Mouse (Mus musculus) cerebellum, adult 18-20 months (tissue): ENCODE results near the gene Ntm.

ENCODE experiments used
- DNase-seq, 2 experiments: peaks; one replicate each; pipeline ENCODE4 v3.0.0; 2021

Gene Ntm

DNA sequence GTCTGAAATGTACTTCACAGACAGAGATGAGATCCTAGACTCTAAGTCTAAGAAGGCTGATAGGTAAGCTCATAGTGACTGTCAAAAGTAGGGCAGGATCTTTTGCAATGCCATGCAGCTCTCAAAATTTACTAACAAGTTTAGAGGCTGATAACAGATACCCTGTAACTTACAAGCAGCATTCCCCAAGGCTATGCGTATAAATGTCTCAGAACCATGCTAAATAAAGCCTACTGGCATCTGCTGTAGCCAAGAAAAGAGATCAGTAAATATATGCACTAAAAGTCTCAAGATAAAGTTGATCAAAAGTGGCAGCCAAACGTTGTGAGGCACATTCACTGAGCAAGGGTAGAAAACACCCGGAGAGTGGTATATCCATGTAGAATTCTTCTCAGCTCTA, 666.2 kb downstream of the Ntm start:
- DNase-seq, result no peak

DNA sequence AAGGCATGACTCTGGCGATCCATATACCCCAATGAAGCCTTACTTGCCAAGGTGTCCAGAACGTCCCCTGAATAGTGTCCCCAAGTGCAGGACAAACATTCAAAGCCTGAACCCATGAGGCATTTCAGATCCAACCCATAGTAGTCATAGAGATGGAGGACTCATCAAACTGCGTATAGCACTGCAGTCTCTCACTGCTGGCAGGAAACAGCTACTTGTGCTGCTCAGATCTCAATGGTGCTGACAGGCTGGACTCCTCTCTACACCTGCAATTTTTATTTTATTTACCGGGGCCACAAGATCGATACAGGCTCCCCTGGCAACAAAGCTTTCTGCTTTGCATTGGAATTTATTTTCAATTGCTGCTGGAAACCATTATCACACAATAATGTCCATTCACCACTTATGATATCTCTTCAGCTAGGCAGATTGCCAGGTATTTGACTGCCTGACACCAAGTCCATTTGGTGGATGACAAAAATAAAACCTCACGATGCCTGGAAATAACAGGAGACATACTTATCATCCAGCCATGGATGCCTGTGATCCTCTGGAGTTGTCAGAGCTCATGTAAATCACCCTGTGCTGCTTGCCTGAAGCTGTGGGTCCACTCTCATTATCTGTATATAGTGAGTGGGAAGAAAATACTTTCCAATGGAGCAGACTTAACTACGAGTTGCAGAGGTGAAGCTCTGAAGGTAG, 674.8 kb downstream of the Ntm start:
- DNase-seq, result peak in 1 of 2 experiments; percentile 46

DNA sequence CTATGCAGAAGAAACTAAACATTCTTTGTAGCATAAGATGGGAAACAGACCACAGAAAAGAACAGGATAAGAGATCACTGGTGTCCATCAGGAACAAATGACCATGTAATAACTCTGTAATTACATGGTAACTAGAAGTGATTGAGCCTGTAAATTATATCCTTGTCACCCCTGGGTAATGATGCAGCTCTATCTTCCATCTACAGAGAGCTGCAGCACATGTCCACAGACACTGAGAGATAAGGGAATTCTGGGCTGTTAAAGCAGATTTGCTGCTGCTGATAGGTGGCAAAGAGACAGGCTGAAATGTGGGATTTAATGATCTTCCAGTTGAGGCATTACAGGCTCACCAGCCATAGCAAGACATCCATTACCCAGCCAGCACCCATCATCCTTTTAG, 677.8 kb downstream of the Ntm start:
- DNase-seq, result no peak

DNA sequence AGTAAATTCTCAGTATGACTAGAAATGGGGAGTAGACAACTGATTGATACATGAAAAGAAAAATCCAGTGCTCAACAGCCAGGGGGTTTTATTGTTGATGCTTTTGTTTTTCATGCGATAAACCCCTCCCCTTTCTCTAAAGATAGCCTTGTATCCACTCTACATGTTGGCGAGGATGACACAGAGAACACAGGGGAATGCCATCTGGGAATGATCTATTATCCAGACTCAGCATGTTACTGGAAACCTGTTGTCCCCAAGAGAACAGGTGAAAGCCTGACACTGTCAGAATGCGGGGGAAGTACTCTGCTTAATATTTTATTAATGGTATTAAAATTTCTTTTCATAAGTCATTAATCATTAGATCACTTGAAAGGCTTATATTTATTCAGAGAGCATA, 690.1 kb downstream of the Ntm start:
- peak in 1 of 2 experiments; percentile 39 for DNase-seq

DNA sequence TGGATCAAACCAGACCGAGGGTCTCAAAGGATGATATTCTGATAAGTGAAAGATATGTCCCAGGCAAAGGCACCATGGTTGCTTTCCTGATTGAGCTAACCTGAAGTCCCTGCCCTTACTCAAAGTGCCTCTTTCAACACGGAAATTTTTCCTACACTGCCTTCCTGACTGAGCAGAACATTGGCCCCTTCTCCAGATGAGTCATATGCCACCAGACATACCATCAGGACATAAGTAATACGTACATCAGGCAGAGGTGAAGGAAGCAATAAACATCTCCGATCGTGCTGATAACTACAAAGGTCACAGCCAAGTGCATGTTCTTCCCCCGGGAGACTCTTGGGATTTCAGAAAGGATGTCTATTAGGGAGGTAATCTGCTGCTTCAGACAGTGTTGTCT, 693.0 kb downstream of the Ntm start:
- DNase-seq, result no peak

DNA sequence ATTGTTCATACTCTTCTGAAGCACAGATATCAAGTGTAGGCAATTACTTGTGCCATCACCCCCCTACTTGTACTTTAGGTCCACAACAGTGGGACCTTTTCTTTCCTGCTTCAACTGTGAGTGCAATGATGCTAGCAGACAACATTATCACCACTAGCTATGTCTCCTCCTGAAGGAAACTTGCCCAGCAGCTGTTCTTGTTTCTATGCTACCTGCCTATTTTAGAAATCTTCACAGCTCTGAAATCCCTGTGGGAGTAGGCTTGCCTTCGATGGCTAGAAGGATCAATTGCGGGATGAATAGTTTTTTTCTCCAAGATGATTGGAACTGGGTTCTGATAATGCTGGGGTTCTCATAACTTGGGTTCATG, 693.7 kb downstream of the Ntm start:
- DNase-seq, result no peak

DNA sequence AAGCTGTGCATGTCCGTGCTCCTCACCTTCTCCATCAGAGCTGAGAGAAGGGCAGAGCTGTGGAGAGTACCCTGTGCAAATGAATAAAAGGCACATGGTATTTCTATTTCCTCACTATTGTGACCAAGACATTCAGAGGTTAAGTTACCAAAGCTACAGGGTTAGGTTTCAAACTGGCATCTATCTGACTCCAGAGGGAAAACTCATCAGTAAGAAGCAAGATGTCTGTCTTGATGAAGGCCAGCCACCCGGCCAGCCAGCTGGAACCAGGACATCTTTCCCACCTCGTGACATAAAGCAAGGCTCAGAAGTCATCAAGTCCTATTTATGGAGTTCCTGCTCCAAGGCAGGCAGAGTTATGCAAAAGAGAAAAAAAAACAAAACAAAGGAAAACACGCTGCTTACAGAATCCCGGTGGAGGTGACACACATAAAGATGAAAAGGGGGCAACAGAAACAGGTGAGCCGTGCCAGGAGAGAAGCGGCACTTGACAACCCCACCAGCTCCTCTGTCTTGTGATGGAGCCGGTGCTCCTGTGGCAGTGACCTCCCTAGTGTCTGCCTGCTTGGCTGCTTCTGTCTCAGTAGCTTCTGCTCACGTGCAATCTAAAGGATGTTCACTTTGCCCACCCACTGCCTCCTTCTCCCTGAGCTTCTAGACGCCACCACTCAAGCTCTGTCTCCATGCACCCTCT, 694.2 kb downstream of the Ntm start:
- peak; percentile 65 to 69 for DNase-seq

DNA sequence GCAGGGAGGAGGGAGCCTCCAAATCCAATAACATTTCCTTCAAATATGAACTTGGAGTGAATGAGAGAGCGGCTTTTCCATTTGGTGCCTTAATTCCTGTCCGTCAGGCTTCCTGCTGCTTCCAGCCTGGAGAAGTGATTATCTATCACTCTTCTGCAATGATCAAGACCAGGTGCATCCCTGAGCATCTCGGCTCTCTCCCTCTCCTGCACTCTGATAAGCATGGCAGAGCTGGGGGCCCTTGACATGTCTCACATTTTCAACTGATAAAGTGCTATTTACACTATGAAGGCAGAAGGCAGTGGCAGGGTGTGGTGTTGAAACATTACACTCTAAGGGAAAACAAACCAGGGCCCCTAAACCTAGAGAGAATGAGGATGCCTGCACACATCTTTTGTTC, 695.3 kb downstream of the Ntm start:
- no peak for DNase-seq

DNA sequence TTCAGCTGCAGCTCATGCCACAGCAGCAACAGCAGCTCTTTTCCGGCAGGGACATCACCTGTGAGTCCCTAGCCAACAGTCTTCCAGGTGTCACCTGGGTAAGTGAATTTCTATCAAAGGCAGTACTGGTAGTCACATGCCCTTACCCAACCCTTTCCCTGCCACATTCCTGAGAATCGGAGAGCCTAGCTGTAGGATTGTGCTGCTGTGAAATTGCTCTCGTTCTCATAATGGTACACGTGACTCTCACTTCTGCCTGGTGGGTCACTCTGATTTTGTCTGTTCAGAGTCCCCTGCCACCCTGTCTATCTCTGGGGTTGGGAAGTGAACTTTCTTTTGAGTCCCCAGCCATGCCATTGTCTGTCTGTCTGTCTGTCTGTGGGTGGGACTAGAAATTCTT, 697.8 kb downstream of the Ntm start:
- DNase-seq, result no peak

DNA sequence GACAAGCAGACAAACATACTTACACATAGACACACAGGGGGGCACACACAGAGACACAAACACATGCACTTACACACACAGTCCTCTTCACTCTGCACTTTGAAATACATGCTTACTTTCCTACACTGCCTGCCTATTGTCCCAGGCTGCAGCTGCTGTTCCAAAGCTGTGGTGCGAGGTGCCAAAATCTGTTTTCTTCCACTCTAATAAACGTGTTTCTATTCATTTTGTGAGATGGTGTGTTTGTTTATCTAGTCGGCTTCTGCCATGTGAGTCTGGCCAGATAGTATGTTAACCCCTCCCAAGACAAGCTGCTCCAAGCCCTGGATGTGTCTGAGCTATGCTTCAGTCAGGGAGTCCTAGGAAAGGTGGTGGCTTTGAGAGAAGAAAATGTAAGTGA, 700.1 kb downstream of the Ntm start:
- no peak for DNase-seq

DNA sequence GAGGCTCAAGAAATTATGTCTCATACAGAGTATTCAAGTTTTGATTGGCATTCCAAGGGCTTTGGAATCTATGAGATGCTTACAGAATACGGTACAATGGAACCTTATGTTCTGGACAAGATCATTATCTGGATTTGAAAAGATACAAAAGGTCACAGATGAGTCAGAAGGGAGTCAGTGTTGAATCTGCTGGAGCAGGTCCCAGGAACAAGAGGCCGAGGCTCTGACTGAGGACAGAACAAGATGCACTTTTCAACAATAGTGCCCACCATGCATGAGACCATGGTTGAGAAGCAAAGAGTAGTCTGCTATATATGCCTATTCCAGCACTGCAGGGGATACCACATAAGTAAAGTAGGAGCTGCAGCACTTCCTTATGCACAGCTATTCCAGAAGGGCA, 710.1 kb downstream of the Ntm start:
- peak in 1 of 2 experiments; percentile 36 for DNase-seq

DNA sequence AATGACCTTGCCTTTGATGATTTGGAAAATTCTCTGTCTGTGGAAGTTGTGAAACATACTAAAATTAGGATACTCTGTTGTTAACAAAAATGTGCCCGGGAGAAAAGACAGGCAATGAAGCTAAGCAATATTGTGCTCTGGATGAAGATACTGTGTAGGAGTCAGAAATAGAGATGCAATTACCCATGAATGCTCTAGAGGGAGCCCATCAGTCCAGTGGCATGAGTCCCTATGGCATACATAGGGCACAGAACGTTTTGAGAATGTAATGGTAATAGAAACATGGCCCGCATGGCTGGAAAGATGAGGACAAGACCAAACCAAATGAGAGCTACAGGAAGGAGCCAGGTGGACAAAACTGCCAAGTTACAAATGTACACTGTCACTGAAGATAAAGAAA, 712.1 kb downstream of the Ntm start:
- DNase-seq, result no peak

DNA sequence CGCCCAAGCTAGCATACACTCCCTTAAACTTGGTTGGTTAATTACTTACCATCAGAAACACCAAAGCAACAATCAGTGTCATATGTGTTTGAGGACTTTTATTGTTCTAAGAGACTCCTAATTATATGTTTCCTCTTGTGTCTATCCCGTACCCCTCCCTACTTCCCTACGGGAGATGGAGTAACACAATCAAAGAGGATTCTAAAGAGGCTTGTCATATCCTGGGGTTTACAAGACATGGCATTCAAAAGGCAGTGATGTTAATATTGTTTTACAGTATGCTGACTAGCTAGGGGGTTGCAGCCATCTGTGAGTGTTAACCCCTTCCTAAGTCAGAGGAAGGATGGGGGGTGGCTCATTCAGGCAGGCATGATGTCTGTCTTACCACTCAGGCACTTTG, 715.1 kb downstream of the Ntm start:
- no peak for DNase-seq

DNA sequence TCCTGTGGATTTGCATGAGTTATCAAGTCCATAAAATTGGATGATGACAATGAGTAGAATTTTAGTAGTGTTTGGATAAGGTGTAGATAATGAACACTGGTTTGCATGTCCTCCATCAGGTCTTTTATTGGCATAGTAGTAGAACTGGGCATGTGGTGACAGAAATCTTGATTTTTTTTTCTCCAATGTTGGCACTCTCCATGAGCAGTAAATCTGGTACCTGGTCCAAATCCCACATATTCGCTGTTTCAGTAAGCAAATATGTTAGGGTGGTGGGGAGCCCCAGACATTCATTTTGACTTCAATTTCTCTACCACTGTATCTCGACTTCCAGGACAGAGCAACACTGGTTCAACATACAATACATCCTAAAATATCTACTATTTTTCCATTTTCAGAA, 718.9 kb downstream of the Ntm start:
- DNase-seq, result peak in 1 of 2 experiments; percentile 50

DNA sequence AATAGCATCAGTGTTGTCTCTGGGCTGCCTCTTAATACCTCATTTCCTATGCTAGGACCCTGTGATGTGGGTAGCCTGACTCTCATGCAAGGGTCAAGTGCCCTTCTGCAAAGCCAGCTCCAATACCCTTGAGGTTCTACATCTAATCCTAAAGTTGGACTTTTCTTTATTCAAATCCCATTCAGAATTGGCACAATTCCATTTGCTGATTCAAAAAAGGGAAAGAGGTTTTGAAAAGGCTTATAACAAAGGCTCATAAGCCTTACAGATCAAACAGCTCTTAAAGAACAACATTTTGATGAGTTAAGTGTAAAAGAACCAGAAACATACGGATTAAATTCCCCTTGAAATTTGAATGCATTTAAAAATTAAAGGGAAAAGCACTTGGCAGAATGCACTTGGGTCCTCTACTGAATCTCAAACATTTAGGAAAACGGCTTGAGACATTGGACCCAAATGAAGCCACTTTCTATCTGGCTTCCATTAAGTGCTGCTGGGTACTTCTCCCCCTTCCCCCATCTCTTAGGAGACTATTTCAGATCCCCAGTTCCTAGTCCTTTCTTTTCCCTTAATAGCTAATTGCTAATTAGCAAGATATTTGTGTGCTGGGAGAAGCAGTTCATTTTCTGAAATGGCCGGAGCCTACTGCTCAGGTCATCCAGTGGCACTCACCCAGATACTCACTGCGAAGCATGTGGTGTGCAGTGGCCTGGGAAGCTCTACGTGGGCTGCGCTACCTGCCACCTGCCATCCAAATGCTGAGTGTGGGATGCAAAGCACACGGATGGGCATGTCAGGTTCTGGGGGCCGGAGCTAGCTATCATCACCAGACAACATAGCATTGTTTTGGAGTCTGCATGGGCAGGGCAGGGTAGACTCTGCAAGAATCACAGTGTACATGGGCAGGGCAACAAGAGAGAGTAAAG, 720.2 kb downstream of the Ntm start:
- DNase-seq, result peak; percentile 92 to 96

DNA sequence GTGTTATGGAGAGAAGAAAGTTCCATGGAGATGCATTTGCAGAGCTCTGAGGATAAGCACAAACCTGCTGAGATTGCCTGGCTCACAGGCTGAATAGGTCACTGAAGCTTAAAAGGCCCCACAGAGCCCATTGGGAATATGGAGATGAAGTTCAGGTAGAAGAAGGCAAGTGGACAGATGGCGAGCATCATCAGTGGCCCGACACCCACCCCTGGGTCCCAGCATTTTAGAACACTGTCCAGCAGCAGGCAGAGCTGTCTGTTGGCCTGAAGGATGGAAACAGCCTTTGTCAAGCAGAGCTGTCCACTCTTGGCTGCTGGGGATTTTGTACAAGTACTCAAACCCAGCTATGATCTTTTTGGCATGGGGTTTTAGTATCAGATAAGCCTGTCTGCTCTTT, 722.1 kb downstream of the Ntm start:
- DNase-seq, result peak in 1 of 2 experiments; percentile 45

DNA sequence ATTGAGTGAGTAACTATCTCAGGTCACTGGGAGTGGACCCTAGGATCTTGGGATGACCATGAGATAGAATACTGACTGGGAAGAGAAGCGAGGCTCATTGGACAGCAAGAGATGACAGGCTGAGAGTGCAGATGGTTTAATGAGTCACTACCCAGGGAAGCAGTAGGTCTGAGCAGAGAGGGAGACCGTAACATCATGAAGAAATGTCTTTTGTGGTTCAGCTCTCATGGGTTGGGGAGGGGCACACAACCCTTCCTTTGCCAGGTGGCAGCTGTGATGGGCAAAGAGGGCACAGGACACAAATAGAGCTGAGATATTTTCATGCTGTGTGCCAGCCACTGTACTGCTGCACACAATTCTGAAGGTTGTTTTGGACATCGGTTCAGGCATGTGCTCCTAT, 724.0 kb downstream of the Ntm start:
- peak; percentile 71 to 77 for DNase-seq

DNA sequence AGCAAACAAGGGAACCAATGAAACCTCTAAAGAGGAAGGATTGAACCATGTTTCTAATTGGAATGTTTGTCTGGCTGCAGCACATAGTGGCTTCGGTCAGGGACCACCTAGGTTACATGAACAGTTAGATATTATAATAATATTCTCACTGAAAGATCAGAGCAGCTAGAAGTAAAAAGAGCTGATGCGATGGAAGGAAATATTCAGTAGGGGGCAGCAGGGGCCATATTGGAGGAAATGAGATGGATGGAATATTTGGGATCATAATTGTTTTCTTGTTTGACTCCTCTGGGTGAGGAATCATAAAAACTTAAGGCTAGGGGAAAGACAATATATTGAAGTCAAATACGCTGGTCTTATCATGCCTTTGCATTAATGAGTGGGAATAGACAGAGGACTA, 726.2 kb downstream of the Ntm start:
- no peak for DNase-seq

DNA sequence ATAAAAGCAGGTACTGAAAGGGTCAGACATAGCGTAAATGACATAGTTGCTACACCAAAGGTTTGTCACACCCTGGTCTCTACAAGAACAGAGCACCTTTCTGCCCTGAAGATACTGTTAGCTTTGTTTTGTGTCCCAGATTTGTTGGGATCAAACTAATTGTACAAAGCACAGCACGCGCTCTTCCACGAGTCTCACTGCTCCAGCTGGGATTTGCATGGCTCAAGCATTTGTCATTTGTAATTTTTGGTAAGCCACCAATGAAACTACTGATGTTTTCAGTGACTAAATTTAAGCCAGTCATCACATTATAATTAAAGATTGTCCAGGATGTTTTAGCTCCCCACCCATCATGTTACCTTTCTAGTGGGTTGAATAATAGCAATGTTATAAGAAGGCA, 735.2 kb downstream of the Ntm start:
- peak in 1 of 2 experiments; percentile 46 for DNase-seq

DNA sequence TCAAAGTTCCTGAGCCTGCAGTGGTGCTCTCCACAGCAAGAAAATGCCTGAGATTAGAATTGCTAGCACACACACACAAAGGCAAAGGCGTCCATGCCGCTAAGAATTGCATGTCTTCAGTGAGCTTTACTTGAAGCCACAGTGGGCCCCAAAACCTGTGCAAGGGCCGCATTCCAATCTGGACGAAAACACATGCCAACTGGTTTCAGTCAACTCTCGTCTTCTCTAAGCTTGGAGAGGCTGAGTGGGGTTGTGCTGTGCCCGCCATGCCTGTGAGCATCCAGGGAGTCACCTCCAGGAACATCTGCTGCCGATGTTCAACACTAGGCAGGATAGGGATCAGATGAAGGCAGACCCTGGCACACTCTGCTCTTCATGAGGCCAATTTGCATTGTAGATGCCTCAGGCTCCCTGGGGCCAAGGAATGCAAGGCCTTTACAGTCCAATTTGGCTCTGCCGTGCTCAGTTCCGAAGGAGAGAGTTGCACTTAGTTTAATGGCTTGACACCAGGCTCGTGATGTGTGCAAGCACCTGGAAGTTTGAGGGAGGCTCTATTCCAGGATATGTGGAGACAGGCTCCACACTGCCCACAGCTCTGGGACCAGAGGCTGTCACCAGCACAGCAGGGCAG, 739.9 kb downstream of the Ntm start:
- DNase-seq, result no peak

DNA sequence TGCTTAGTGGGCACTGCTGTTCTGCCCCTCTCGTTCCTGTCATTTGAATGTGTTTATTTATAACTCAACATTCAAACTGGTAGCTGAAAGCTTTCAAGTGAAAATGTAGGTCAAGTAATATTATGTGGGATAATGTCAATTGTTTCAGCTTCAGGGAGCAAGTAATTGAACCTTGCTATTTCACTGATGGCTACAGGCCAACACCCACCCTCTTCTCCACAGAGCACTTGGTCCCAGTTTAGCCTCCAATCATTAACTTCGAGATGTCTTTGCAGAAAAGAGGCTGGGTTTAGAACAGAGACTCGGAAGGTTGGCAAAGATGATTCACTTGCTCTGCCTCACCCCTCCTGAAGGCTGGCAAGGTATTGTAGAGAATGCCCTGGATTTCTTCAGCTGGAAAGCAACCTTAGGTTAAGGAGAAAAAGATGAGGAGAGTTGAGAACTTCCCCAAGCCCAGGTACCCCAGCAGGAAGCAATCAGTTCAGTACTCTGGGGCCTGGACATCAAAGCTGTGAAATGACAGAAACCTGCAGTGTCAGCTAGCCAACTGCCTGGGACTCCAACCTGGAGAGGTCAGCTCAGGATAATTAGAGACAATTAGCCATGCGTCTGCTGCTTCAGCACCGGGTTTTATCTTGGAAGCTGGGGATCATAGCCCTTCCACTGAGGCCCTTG, 741.9 kb downstream of the Ntm start:
- peak; percentile 74 to 82 for DNase-seq

DNA sequence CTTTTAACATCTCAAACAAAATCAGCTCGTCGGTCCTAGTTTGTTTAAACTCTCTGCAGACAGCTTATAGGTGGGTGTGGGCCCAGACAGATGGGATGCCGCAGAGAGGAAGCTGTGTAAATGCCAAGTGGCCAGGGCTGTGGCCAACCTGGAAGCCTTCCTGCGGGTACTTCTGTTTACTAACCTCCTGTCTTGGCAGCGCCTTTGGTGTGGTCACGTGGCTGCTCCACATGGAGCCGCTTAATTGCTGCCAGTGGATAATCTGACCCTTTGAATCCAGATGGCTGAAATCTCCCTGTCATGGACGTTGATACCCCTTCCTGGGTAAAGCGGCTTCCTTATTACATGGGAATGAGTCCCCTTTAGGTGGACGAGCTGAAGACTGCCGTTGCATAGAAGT, 742.4 kb downstream of the Ntm start:
- peak; percentile 95 to 96 for DNase-seq

DNA sequence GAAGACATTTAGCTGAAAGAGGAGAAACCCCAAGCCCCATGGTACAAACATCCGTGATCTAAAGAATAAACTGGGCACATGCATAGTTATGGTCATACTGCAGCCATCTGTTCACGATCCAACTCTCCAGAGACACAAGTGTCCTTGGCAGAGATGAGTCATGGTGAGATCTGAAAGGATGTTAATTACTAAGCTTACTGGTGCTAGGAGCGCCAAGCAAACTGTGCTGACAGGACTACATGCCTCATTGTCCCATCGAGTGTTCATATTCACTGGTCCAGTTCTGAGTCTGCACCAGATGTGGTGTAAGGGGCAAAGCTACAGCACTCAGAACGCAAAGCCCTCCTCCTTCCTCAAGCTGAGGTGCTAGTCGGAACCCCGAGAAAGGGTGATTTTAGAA, 745.0 kb downstream of the Ntm start:
- DNase-seq, result peak; percentile 65 to 69
